Mouse (Mus musculus) spleen, adult 2 months (tissue): ENCODE measurements at regions not wholly inside any gene's neighbourhood (a gene's known extent, or its start where the extent isn't known, plus 50 kb on each side); places are given as distances from the start of the nearest gene placed in this dataset.

Source experiments
- DNase-seq, 2 experiments: peaks; one replicate each; pipeline versions ENCODE4 v3.0.0 to v3.0.0-alpha.2; 2012 to 2021; ENCODE audit warnings: low spot score in 2 of 2, low read depth in 1 of 2
- H3K27ac ChIP-seq: fragments of 200-500 bp; 2 replicates; pipeline ENCODE4 v1.5.1; 2012; ENCODE audit warnings: low read length, inconsistent platforms; ENCODE audit not compliant: insufficient read depth
- H3K27me3 ChIP-seq: fragments of 200-500 bp; 2 replicates; pipeline ENCODE4 v1.6.1; 2012; ENCODE audit warnings: mild to moderate bottlenecking, moderate library complexity, low read length, inconsistent platforms; ENCODE audit not compliant: control insufficient read depth, insufficient read depth
- H3K36me3 ChIP-seq: fragments of 200-500 bp; 2 replicates; pipeline ENCODE4 v1.6.1; 2012; ENCODE audit warnings: mild to moderate bottlenecking, low read length, inconsistent platforms; ENCODE audit not compliant: control insufficient read depth, insufficient read depth
- H3K4me1 ChIP-seq: fragments of 200-500 bp; 2 replicates; pipeline ENCODE4 v1.6.1; 2011; ENCODE audit warnings: inconsistent platforms; ENCODE audit not compliant: control insufficient read depth, insufficient read depth, insufficient read length
- H3K4me3 ChIP-seq: fragments of 200-500 bp; 2 replicates; pipeline ENCODE4 v1.5.1; 2011; ENCODE audit warnings: mild to moderate bottlenecking, inconsistent platforms; ENCODE audit not compliant: insufficient read depth, insufficient read length; ENCODE audit errors: extremely low read depth
- CTCF ChIP-seq: fragments of 200-500 bp; IDR thresholded peaks from 2 replicates; pipeline ENCODE4 v1.5.1; 2011; ENCODE audit warnings: mild to moderate bottlenecking, inconsistent platforms; ENCODE audit not compliant: insufficient read depth, insufficient read length, insufficient replicate concordance; ENCODE audit errors: extremely low read depth
- POLR2A ChIP-seq: fragments of 200-500 bp; IDR thresholded peaks from 2 replicates; pipeline ENCODE4 v1.6.1; 2011; ENCODE audit warnings: low read depth, low read length, inconsistent platforms
- WGBS: fragments of 180-500 bp; shearing (Covaris S2); methylation state at CpG from one replicate; pipeline ENCODE4 v1.1.7; 2018; 5-methylcytosine and 5-hydroxymethylcytosine counted together

DNA sequence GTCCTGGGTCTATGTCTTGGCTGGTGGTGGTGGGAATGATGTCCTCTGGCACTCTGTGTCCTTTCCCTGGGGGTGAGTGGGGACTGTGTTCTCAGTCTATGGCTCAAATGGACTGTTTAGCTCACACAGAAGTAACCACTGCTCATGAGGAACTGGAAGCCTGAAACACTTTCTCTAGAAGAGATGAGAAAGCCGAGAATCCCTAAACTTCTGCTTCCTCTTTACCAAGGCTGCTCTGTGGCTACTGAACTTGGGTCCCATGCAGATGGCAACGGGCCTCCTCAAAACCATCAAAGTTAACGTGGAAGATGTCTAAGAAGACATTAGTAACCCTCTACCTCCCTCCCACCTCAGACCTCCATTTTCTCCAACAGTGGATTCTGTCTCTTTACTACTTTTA is 79.4 kb upstream of the Zfp831 start:
- Histone ChIP-seq H3K4me1 (peaks cover 23% of the 10 kb centered on the region; the same call in 1 of the 2 replicates), H3K27me3 (no peaks in the 10 kb centered on the region), H3K36me3 (no peaks in the 10 kb centered on the region), H3K27ac (peak overlapping the region; percentile 9), H3K4me3 (no peak overlapping the region)
- WGBS = 21% methylated on average over 3 of the region's 3 CpGs
- TF ChIP-seq CTCF (no peak), POLR2A (no peak)
- DNase-seq = peak in 1 of 2 experiments; percentile 27

DNA sequence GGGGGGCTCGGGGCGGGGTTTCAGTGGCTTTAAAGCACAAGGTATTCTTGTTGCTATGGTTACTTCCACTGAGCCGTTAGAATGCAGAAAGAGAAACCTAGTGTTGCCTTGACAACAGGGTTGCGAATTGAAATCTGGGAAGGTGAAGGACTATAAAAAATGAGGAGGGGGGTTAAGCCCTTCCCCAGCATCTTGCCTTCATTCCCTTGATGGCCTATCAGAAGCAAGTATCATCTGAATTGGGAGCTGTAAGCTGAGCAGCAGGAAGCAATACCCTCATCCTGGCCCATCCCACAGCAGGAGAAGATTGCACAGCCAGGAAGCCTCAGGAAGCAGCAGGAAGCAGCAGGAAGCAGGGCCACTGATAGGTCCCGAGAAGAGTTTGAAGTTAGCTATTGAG is 78.5 kb upstream of the Zfp831 start:
- Histone ChIP-seq H3K4me1 (peaks cover 23% of the 10 kb centered on the region; the same call in 1 of the 2 replicates), H3K36me3 (no peaks in the 10 kb centered on the region), H3K27me3 (no peaks in the 10 kb centered on the region), H3K27ac (peak overlapping the region; percentile 85), H3K4me3 (no peak overlapping the region)
- no peak for TF ChIP-seq CTCF
- TF ChIP-seq POLR2A = no peak
- peak in 1 of 2 experiments; percentile 12 for DNase-seq
- 51% methylated on average over 5 of the region's 5 CpGs for WGBS

DNA sequence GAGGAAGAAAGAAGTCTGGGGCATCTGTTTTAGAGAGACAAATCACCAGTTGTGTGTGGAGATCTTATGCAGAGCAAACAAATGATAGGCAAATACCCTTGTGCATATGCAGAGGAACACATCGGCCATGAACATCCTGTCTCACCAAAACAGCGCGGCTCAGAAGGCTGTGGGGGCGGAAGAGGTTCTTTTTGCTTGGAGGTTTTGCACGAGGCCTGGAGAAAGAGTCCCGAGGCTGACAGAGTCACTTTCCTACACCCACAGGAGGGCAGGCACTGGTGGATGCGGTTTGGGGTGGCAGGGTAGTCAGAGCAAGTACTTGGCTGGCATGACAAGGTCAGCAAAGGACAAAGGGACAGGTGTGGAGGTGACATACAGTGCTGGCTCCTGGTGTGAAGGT is 77.4 kb upstream of the Zfp831 start:
- no peak for TF ChIP-seq CTCF
- no peak for TF ChIP-seq POLR2A
- Histone ChIP-seq H3K36me3 (no peaks in the 10 kb centered on the region), H3K4me3 (no peak overlapping the region), H3K27ac (peak overlapping the region; percentile 85), H3K4me1 (peaks cover 23% of the 10 kb centered on the region; the same call in 1 of the 2 replicates), H3K27me3 (no peaks in the 10 kb centered on the region)
- WGBS = 24% methylated on average over 7 of the region's 7 CpGs
- DNase-seq = peak; percentile 61 to 69

DNA sequence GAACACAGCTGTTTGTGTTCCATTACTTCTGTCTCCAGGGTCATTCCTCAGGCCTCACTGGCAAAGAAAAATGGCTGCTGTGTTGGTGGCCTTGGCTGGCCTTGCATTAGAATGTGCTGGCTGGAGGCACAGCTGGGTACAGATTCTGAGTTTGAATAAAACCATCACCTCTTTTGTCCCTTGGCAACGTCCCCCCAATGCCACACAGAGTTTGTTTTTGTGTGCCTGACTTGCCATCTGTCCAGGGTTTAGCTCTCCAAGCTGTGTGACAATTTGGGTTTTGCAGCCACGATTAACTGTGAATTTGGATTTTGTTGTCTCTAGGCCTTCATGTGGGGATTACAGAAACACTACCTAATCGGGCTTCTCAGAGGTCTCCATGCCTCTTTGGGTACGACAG is 76.6 kb upstream of the Zfp831 start:
- WGBS = 89% methylated on average over 4 of the region's 4 CpGs
- H3K27ac ChIP-seq = peak overlapping the region; percentile 85
- H3K27me3 ChIP-seq = no peaks in the 10 kb centered on the region
- TF ChIP-seq POLR2A = no peak
- TF ChIP-seq CTCF = no peak
- no peak overlapping the region for H3K4me3 ChIP-seq
- DNase-seq = no peak
- peaks cover 23% of the 10 kb centered on the region; the same call in 1 of the 2 replicates for H3K4me1 ChIP-seq
- H3K36me3 ChIP-seq = no peaks in the 10 kb centered on the region

- WGBS = 85% methylated on average over 7 of the region's 7 CpGs
- no peak for DNase-seq
- no peak overlapping the region for H3K27ac ChIP-seq
- H3K27me3 ChIP-seq = no peaks in the 10 kb centered on the region
- H3K36me3 ChIP-seq = no peaks in the 10 kb centered on the region
- no peak overlapping the region for H3K4me3 ChIP-seq
- peaks cover 2% of the 10 kb centered on the region; the same call in 1 of the 2 replicates for H3K4me1 ChIP-seq
- TF ChIP-seq POLR2A = no peak
- no peak for TF ChIP-seq CTCF
Observed at GRCm38 (mm10) chr2:174574804-174575507, 68.4 kb upstream of the Zfp831 start.

- Histone ChIP-seq H3K4me1 (peaks cover 2% of the 10 kb centered on the region; the same call in 1 of the 2 replicates), H3K27ac (no peak overlapping the region), H3K27me3 (no peaks in the 10 kb centered on the region), H3K36me3 (no peaks in the 10 kb centered on the region), H3K4me3 (no peak overlapping the region)
- no peak for DNase-seq
- 83% methylated on average over 6 of the region's 6 CpGs for WGBS
- TF ChIP-seq CTCF (no peak), POLR2A (no peak)
Observed at GRCm38 (mm10) chr2:174575546-174575945, 67.8 kb upstream of the Zfp831 start.

DNA sequence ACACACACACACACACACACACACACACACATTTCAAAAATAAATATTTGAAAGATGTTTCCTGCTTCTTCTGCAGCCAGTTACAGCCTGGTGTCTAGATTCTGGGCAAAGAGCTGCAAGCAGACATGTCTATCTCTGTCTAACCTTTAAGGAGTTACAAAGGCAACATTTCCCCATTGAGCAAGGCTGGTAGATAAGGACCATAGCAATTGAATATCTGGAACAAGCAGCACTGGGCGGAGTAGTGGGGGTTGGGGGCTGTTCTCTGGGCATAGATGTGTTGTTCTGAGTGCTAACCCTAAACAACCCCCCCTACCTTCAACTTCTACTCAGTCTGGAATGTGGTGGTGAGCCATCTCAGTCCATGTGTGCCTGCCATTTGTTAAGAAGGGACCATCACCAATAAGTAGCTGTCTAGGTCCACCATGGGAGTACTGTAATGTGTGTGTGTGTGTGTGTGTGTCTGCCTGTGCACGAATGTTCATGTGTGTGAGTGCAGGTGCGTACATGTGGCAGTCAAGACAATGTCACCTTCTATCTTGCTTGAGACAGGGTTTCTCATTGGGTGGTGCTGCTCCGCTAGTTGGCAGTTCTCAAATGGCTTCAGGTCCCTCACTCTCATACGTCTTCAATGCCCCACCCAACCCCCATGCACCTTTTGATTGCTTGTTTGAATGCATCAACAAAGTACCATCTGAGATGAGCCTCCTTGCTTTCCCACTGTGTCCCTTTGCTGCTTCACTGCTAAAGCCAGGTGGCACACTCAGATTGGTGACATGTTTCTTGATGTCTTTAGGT is 62.2 kb upstream of the Zfp831 start:
- Histone ChIP-seq H3K27me3 (no peaks in the 10 kb centered on the region), H3K36me3 (no peaks in the 10 kb centered on the region), H3K27ac (no peak overlapping the region), H3K4me3 (no peak overlapping the region), H3K4me1 (peaks cover 2% of the 10 kb centered on the region; the same call in 1 of the 2 replicates)
- 83% methylated on average over 5 of the region's 5 CpGs for WGBS
- TF ChIP-seq CTCF (no peak), POLR2A (no peak)
- no peak for DNase-seq
